Mouse (Mus musculus): Measurements from ENCODE around the gene Plcd3. TPM values are rescaled to one million over a fixed set of nuclear protein-coding genes. Genes with fewer than 3 reads are reported as not detected.

Gene Plcd3
- not detected for polyA plus RNA-seq (2014; fragmentation: Illumina TruSeq; extraction: RNeasy Lipid Tissue Mini Kit (QIAGEN cat#74804); ENCODE audit: low read depth, low replicate concordance)

DNA sequence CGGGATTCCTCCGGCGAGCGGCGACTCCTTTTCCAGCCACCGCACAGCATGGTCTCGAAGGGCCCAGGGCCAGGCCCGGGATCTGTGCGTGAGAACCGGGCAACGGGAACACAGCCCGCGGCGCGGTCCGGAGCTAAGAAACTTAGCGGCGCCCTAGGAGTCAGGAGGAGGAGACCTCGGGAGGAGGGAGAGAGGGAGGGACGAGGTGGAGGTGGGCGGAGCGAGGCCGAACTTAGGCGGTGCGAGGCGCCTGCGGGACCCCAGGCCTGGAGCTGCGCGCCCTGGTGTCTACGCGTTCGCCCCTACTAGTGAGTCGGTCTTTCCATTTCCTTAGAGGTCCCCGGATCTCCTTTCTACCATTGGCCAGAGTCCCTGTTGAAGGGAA lies at the start of gene Plcd3, which contains the start of gene Acbd4:
Gene Plcd3, minus strand, starts transcription at position 178 of the 385 bp plus-strand sequence.
Gene Acbd4, plus strand, starts transcription at position 202 of the 385 bp plus-strand sequence.

DNA sequence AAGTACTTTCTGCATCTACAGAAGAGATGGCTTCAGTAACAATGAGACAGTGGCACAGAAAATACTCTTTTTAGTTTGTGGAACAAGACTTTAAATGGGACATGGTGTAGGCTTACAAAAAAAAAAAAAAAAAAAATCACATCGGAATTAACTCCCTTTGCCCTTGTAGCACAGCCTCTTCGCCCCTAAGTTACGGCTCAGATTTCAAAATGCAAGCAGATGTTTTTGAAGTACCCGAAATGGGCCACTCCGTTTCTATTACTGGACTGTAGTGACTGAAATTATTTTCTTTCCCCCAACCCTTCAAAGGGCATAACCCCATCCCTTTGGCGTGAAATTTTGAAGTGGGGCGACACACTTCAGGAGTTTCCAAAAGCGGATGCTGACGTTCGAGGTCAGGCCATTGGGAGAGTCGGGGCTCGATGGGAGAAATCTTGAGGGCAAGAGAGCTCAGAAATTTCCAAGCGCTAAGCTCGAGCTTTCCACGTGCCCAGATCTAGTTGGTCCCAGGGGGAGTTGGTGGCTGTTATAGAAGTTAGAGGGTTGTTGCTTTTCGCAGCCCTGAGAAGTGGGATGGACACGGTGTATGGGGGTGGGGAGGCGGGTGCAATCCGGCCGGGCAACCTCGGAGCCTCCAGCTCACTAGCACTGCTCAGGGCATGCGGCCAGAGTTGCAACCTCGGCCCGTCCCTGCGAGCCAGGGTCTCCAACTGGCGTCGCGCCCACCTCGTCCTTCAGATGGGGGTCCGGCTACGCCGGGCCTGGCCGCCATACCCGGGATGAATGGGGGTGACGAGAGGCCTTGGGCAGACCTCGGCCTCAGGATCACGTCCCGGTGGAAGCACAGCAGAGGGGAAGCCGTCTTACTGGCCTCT lies 30.5 kb upstream of the Plcd3 start, which contains the start of gene Hexim2:
Gene Hexim2, plus strand, starts transcription at position 729 of the 875 bp plus-strand sequence.

DNA sequence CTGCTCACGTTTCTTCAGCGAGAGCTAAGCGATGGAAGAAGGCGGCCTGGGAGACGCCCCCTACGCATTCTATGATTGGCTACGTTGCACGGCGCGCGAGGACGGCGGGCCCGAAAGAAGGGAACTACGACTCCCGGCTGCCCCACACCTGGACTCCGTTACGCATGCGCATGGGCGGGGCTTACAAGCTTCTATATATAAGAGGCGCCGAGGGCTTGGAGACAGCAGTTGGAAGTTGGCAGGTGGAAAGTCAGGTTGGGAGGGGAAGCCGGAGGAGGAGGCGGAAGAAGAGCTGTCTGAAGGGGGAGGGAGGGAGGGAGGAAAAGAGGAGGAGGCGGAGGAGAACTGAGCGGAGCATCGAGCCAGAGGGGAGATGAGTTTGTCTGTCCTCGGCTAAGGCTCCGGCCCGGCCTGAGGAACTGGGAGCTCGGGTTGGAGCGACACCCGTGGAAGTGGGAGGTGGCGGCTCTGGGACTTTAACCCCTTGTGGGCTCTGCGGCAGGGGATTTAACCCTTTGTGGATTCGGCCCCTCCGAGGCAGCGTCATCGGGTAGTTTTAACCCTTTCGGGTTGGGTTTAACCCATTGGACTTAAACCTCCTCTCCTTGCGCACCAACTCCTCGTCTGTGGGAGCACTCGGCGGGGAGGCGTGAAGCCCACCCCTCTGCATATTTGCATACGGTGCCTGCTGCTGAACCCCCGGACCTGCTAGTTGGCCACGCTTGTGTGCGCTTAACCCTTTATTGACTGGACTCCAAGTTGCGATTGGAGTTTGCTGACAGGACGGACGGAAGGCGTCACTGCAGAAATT lies 14.8 kb upstream of the Plcd3 start, which contains the start of gene Hexim1:
Gene Hexim1, plus strand, starts transcription at position 224 of the 811 bp plus-strand sequence.

DNA sequence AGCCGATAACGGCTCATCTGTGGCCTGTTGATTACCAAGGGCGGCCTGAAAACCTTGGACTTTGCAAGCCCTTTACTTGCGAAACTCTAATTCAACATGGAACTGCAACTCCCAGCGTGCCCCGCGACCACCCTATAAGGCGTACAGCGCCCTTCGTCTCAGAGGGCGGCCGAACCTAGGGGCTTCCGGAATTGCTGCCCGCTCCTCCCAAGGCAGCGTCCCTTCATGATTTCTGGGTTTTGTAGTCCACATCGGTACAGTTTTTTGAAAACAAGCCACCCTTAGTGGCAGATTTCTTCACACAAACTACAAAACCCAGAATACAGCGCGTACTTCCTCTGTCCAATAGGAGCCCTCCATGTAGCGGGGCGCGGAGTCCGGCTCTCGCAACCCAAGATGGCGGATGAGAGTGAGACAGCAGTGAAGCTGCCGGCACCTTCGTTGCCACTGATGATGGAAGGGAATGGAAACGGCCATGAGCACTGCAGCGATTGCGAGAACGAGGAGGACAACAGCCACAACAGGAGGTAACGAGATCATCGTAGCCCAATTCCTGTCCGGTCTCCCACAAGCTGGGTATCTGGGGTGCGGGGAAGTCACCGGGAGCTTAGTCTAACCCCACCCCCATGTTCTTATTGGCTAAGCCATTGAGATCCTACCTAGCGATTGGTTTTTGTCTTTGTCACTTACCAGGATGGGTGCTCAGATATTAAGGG lies 73.1 kb downstream of the Plcd3 start, which contains the start of the genes Nmt1 and Dcakd:
Gene Nmt1, plus strand, starts transcription at position 15 of the 716 bp plus-strand sequence.
Gene Dcakd, minus strand, starts transcription at position 158 of the 716 bp plus-strand sequence.

Other genes starting within 250 kb of the Plcd3 start
- gene Eftud2, start 220.7 kb downstream of the Plcd3 start, polyA plus RNA-seq (2014; fragmentation: Illumina TruSeq; extraction: RNeasy Lipid Tissue Mini Kit (QIAGEN cat#74804); ENCODE audit: low read depth, low replicate concordance), result 29.3 TPM
- not detected for gene Ccdc103, start 220.5 kb downstream of the Plcd3 start, polyA plus RNA-seq (2014; fragmentation: Illumina TruSeq; extraction: RNeasy Lipid Tissue Mini Kit (QIAGEN cat#74804); ENCODE audit: low read depth, low replicate concordance)
- gene Fam187a, start 216.5 kb downstream of the Plcd3 start, polyA plus RNA-seq (2014; fragmentation: Illumina TruSeq; extraction: RNeasy Lipid Tissue Mini Kit (QIAGEN cat#74804); ENCODE audit: low read depth, low replicate concordance), result not detected
- 0.73 TPM for gene Gfap, start 200.7 kb downstream of the Plcd3 start, polyA plus RNA-seq (2014; fragmentation: Illumina TruSeq; extraction: RNeasy Lipid Tissue Mini Kit (QIAGEN cat#74804); ENCODE audit: low read depth, low replicate concordance)
- gene Kif18b, start 176.5 kb downstream of the Plcd3 start, polyA plus RNA-seq (2014; fragmentation: Illumina TruSeq; extraction: RNeasy Lipid Tissue Mini Kit (QIAGEN cat#74804); ENCODE audit: low read depth, low replicate concordance), result 0.41 TPM
- gene C1ql1, start 155.0 kb downstream of the Plcd3 start, polyA plus RNA-seq (2014; fragmentation: Illumina TruSeq; extraction: RNeasy Lipid Tissue Mini Kit (QIAGEN cat#74804); ENCODE audit: low read depth, low replicate concordance), result not detected
- gene Nmt1, start 73.5 kb downstream of the Plcd3 start, polyA plus RNA-seq (2014; fragmentation: Illumina TruSeq; extraction: RNeasy Lipid Tissue Mini Kit (QIAGEN cat#74804); ENCODE audit: low read depth, low replicate concordance), result 9.1 TPM
- gene Dcakd, start 73.3 kb downstream of the Plcd3 start, polyA plus RNA-seq (2014; fragmentation: Illumina TruSeq; extraction: RNeasy Lipid Tissue Mini Kit (QIAGEN cat#74804); ENCODE audit: low read depth, low replicate concordance), result 5.0 TPM
- 2.9 TPM for gene Acbd4, start within 50 bp of the Plcd3 start, polyA plus RNA-seq (2014; fragmentation: Illumina TruSeq; extraction: RNeasy Lipid Tissue Mini Kit (QIAGEN cat#74804); ENCODE audit: low read depth, low replicate concordance)
- 38.3 TPM for gene Hexim1, start 14.6 kb upstream of the Plcd3 start, polyA plus RNA-seq (2014; fragmentation: Illumina TruSeq; extraction: RNeasy Lipid Tissue Mini Kit (QIAGEN cat#74804); ENCODE audit: low read depth, low replicate concordance)
- 0.38 TPM for gene Hexim2, start 30.8 kb upstream of the Plcd3 start, polyA plus RNA-seq (2014; fragmentation: Illumina TruSeq; extraction: RNeasy Lipid Tissue Mini Kit (QIAGEN cat#74804); ENCODE audit: low read depth, low replicate concordance)
- 0.41 TPM for gene Fmnl1, start 69.4 kb upstream of the Plcd3 start, polyA plus RNA-seq (2014; fragmentation: Illumina TruSeq; extraction: RNeasy Lipid Tissue Mini Kit (QIAGEN cat#74804); ENCODE audit: low read depth, low replicate concordance)
- gene 1700023F06Rik, start 106.9 kb upstream of the Plcd3 start, polyA plus RNA-seq (2014; fragmentation: Illumina TruSeq; extraction: RNeasy Lipid Tissue Mini Kit (QIAGEN cat#74804); ENCODE audit: low read depth, low replicate concordance), result not detected
- not detected for gene Spata32, start 116.8 kb upstream of the Plcd3 start, polyA plus RNA-seq (2014; fragmentation: Illumina TruSeq; extraction: RNeasy Lipid Tissue Mini Kit (QIAGEN cat#74804); ENCODE audit: low read depth, low replicate concordance)
- 0.13 TPM for gene Map3k14, start 165.8 kb upstream of the Plcd3 start, polyA plus RNA-seq (2014; fragmentation: Illumina TruSeq; extraction: RNeasy Lipid Tissue Mini Kit (QIAGEN cat#74804); ENCODE audit: low read depth, low replicate concordance)